22 mouse cellular contexts compared by ENCODE assay signal in the genomic region with DNA sequence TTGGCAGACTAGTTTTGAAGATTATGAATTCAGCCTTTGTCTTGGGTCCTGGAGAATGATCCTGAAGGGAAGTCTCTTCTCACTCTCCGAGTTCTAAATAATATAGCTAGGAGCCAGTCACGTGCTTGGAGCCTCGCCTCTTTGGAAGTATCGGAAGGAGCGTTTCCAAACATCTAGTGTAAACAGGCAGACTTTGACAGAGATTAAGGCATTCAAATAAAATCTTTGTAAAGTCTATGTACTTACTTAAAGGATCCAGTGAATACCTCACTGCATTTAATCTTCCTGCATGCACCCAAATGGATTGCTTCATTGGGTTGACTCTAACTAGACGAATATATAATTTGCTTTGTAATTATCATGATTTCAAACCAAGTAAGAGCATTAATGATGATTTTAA. TPM values are rescaled to one million over a fixed set of nuclear protein-coding genes. Genes with fewer than 3 reads are reported as not detected.
"Had no signal": no experiment of that assay in that cellular context is flagged by ENCODE, and none has a peak within 500 bp of the region (broad histone marks: within the 10 kb centered on the region; RNA-seq: fewer than 3 reads in every experiment).

No protein-coding gene starts in this region.

- DNase-seq: lung, embryonic 14.5 days; lung, postnatal 4 days; midbrain, embryonic 14.5 days; retina, postnatal 1 day; right cerebral cortex, adult 18-20 months; right cerebral cortex, postnatal 25 days; right cerebral cortex, postnatal 4 days; spleen, adult 18-20 months; thymus, adult 18-20 months; thymus, postnatal 14 days; thymus, postnatal 36 days had no signal

- H3K9ac ChIP-seq: liver, embryonic 12.5 days; liver, embryonic 14.5 days; lung, embryonic 14.5 days; midbrain, embryonic 12.5 days; neural tube, embryonic 13.5 days; neural tube, embryonic 15.5 days had no signal

- H3K4me3 ChIP-seq: liver, embryonic 12.5 days; midbrain, embryonic 10.5 days; midbrain, embryonic 12.5 days; myocyte; neural tube, embryonic 13.5 days; neural tube, embryonic 15.5 days had no signal

- H3K27ac ChIP-seq: liver, embryonic 12.5 days; liver, embryonic 14.5 days; midbrain, embryonic 10.5 days; midbrain, embryonic 12.5 days; neural tube, embryonic 13.5 days; neural tube, embryonic 15.5 days had no signal

- H3K4me1 ChIP-seq: midbrain, embryonic 10.5 days; midbrain, embryonic 12.5 days; neural tube, embryonic 13.5 days; neural tube, embryonic 15.5 days had no signal

- H3K9me3 ChIP-seq: liver, embryonic 12.5 days; midbrain, embryonic 10.5 days; midbrain, embryonic 12.5 days; neural tube, embryonic 13.5 days; neural tube, embryonic 15.5 days had no signal

- H3K4me2 ChIP-seq: liver, embryonic 12.5 days; lung, embryonic 14.5 days; midbrain, embryonic 12.5 days; neural tube, embryonic 13.5 days; neural tube, embryonic 15.5 days had no signal

- H3K27me3 ChIP-seq: liver, embryonic 12.5 days; midbrain, embryonic 12.5 days; neural tube, embryonic 13.5 days; neural tube, embryonic 15.5 days had no signal

- ATAC-seq: liver, embryonic 12.5 days; midbrain, embryonic 16.5 days had no signal

RNA-seq across cellular contexts. Expression of a gene that starts 20.5 kb away (rescaled TPM):
- total RNA-seq: megakaryocyte-erythroid progenitor cell, adult 5-6 weeks had no signal
- polyA plus RNA-seq: liver, embryonic 16.5 days; small intestine, adult 2 months had no signal

RNA-seq across cellular contexts. Expression of a gene that starts 40.2 kb away (rescaled TPM):
- polyA plus RNA-seq: midbrain, embryonic 10.5 days; midbrain, embryonic 14.5 days; midbrain, embryonic 16.5 days had no signal
